Mouse (Mus musculus): ENCODE measurements around the gene Olfr9.

DNA sequence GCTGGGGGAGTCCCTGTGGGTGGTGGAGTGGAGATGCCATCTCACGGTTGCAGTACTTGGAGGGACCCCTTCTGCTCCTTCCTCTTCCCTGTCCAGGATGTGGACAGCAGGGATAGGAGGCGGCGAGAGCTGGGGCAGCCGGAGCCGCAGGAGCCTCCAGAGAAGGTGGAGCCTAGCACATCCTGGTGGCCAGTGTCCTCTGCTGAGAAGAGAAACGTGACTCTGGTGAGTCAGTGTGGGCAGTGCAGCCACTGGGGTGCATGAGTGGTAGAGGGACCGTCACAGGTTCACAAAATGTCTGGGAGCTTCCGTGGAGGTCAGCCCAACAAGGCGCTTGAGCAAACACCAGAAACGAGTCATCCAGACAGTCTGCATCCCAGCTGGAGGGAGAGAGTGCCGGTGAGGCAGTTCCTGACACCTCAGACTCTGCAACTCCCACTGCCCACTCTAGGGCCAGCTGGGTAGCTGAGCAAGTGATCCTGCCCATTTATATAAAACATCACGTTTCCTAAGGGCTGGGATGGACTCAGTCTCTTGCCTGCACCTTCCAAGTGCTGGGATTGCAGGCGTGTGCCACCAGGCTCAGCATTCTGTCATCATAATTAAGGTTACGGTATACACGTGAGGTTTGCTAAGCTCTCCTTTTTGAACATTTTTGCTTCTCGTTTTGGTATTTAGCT lies 38.9 kb upstream of the Olfr9 start:
- TF ChIP-seq POLR2A (IDR thresholded peaks at IDR 0.05; ENCODE audit: borderline replicate concordance, low read depth, low read length) (no peak), CTCF (IDR thresholded peaks at IDR 0.05; ENCODE audit: low read depth, low read length) (no peak)
